Mouse (Mus musculus): ENCODE measurements at regions not wholly inside any gene's neighbourhood (a gene's known extent, or its start where the extent isn't known, plus 50 kb on each side); places are given as distances from the start of the nearest gene placed in this dataset.

GRCm38 (mm10) chr4:32137243-32137642 lies 101.4 kb upstream of the Bach2 start:
- TF ChIP-seq EP300 (IDR thresholded peaks at IDR 0.05; ENCODE audit: low read depth) (no peak), CTCF (IDR thresholded peaks at IDR 0.05; ENCODE audit: low read depth) (no peak)

All from heart, postnatal 0 days (tissue).